Mouse (Mus musculus): Measurements from ENCODE around the gene Hivep3. TPM values are rescaled to one million over a fixed set of nuclear protein-coding genes. Genes with fewer than 3 reads are reported as not detected.

The Hivep3 gene
- polyA plus RNA-seq, 1 experiment from 2014 or later = 0.64 TPM

DNA sequence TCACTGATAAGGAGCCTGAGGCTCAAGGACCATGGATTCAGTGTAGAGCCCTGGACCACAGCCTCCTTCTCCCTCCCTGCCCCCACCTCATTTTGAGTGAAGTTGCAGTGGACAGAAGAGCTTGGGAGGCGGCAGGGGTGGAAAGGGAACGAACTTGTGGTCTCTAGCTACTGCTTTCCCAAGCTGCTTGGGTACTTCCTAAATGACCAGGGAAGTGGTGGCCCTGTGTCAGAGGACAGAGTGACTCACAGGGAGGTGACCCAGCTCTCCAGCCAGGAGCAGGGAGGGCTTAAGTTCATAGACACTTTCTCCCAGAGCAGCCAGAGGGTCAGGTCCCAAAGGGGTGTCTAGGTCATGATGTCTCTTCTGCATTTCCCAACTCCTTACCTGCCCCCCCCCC is 178.6 kb downstream of the Hivep3 start:
- no peaks in the 10 kb centered on the region for H3K9me3 ChIP-seq (replicated peaks)
- H3K4me1 ChIP-seq = peaks cover 13% of the 10 kb centered on the region
- H3K36me3 ChIP-seq = no peaks in the 10 kb centered on the region
- WGBS = 76% methylated on average over 2 of the region's 2 CpGs
- no peak overlapping the region for H3K27ac ChIP-seq (replicated peaks)
- no peak for DNase-seq (ENCODE audit: low spot score)
- H3K4me3 ChIP-seq = no peak overlapping the region
- no peaks in the 10 kb centered on the region for H3K27me3 ChIP-seq (ENCODE audit: low read depth, poor library complexity, severe bottlenecking)

DNA sequence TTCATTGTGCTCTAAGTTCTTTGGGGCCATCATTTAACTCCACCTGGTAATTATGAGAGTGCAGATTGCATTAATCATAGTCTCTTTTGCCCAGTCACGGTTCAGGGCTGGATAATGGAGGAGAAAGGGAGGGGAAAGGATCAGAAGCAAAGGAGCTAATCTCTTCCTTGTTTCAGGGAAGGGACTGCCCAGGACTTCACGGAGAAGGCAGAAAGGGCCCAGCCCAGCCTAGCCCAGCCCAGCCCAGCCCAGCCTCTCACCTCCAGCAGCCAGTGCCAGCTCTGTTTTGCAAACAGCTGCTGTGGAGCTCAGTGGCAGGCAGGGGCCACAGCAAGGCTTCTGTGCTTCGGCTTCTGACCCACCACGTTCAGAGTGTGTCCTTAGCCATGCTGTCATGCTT is 180.6 kb downstream of the Hivep3 start:
- DNase-seq (ENCODE audit: low spot score) = peak; percentile 31
- no peaks in the 10 kb centered on the region for H3K36me3 ChIP-seq
- peak overlapping the region; percentile 55 for H3K27ac ChIP-seq (replicated peaks)
- 22% methylated on average over 4 of the region's 4 CpGs for WGBS
- H3K4me3 ChIP-seq = no peak overlapping the region
- H3K9me3 ChIP-seq (replicated peaks) = no peaks in the 10 kb centered on the region
- no peaks in the 10 kb centered on the region for H3K27me3 ChIP-seq (ENCODE audit: low read depth, poor library complexity, severe bottlenecking)
- H3K4me1 ChIP-seq = peaks cover 13% of the 10 kb centered on the region

DNA sequence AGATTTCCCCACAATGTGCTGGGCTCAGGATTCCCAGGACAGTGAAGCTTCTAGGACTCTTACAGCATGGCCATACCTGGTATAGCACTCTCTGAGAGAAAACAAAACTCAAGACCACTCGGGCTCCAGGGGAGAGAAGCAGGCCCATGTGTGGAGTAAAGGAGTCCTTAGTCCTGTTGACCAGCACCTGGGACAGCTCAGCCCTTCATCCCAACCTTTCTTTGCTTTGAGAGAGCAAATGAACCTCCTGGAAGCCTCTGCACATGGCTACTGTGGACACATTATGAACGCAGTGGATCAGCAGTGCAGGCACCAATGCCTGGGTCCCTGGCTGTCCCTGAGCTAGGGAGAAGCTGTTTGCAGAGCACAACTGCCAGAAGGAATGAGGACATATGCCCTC is 181.5 kb downstream of the Hivep3 start:
- Histone ChIP-seq H3K27ac (replicated peaks) (0 out of 2 replicates have a peak overlapping the region, but pooled peaks have one; percentile 55), H3K9me3 (replicated peaks) (no peaks in the 10 kb centered on the region), H3K36me3 (no peaks in the 10 kb centered on the region), H3K27me3 (ENCODE audit: low read depth, poor library complexity, severe bottlenecking) (no peaks in the 10 kb centered on the region), H3K4me3 (no peak overlapping the region), H3K4me1 (peaks cover 13% of the 10 kb centered on the region)
- 86% methylated on average over 2 of the region's 2 CpGs for WGBS
- no peak for DNase-seq (ENCODE audit: low spot score)

DNA sequence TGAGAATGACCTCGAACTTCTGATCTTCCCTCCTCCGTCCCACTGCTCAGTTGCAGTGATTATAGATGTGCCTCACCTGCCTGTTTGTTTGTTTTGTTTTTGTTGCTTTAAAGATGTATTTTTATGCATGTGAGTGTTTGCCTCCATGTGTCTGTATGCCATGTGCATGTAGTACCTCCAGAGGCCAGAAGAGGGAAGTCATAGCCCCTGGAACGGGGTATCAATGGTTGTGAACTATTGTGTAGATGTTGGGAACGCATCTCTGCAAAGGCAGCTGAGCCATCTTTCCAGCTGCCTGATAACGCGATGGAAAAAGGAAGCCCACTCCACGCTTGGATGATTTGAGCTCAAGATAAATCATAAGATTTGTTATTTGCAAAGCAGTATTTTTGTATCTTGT is 183.9 kb downstream of the Hivep3 start:
- no peaks in the 10 kb centered on the region for H3K27me3 ChIP-seq (ENCODE audit: low read depth, poor library complexity, severe bottlenecking)
- peaks cover 13% of the 10 kb centered on the region for H3K4me1 ChIP-seq
- H3K4me3 ChIP-seq = no peak overlapping the region
- 77% methylated on average over 7 of the region's 7 CpGs for WGBS
- H3K27ac ChIP-seq (replicated peaks) = no peak overlapping the region
- no peaks in the 10 kb centered on the region for H3K36me3 ChIP-seq
- peak; percentile 29 for DNase-seq (ENCODE audit: low spot score)
- H3K9me3 ChIP-seq (replicated peaks) = no peaks in the 10 kb centered on the region

- no peaks in the 10 kb centered on the region for H3K27me3 ChIP-seq (ENCODE audit: low read depth, poor library complexity, severe bottlenecking)
- no peaks in the 10 kb centered on the region for H3K36me3 ChIP-seq
- WGBS = 77% methylated on average over 5 of the region's 5 CpGs
- H3K9me3 ChIP-seq (replicated peaks) = peaks cover 11% of the 10 kb centered on the region; the same call in 1 of the 2 replicates
- peaks cover 7% of the 10 kb centered on the region for H3K4me1 ChIP-seq
- no peak overlapping the region for H3K27ac ChIP-seq (replicated peaks)
- no peak overlapping the region for H3K4me3 ChIP-seq
- no peak for DNase-seq (ENCODE audit: low spot score)
These were observed 185.8 kb downstream of the Hivep3 start for GRCm38 (mm10) chr4:119919349-119919748.

- no peak for DNase-seq (ENCODE audit: low spot score)
- H3K9me3 ChIP-seq (replicated peaks) = peaks cover 13% of the 10 kb centered on the region; the same call in 1 of the 2 replicates
- H3K4me3 ChIP-seq = no peak overlapping the region
- no peak overlapping the region for H3K27ac ChIP-seq (replicated peaks)
- no peaks in the 10 kb centered on the region for H3K36me3 ChIP-seq
- H3K27me3 ChIP-seq (ENCODE audit: low read depth, poor library complexity, severe bottlenecking) = no peaks in the 10 kb centered on the region
- WGBS = 88% methylated on average over 12 of the region's 12 CpGs
- H3K4me1 ChIP-seq = no peaks in the 10 kb centered on the region
These were observed 187.6 kb downstream of the Hivep3 start for GRCm38 (mm10) chr4:119921022-119921717.

GRCm38 (mm10) chr4:119921723-119922266 is 188.2 kb downstream of the Hivep3 start:
- DNase-seq (ENCODE audit: low spot score) = no peak
- Histone ChIP-seq H3K4me1 (no peaks in the 10 kb centered on the region), H3K27me3 (ENCODE audit: low read depth, poor library complexity, severe bottlenecking) (no peaks in the 10 kb centered on the region), H3K27ac (replicated peaks) (no peak overlapping the region), H3K4me3 (no peak overlapping the region), H3K36me3 (no peaks in the 10 kb centered on the region), H3K9me3 (replicated peaks) (peaks cover 13% of the 10 kb centered on the region; the same call in 1 of the 2 replicates)
- WGBS = 87% methylated on average over 8 of the region's 8 CpGs

GRCm38 (mm10) chr4:119922945-119923344 is 189.4 kb downstream of the Hivep3 start:
- H3K27ac ChIP-seq (replicated peaks) = no peak overlapping the region
- WGBS = 92% methylated on average over 8 of the region's 8 CpGs
- H3K4me3 ChIP-seq = no peak overlapping the region

GRCm38 (mm10) chr4:119923410-119923809 is 189.8 kb downstream of the Hivep3 start:
- Histone ChIP-seq H3K36me3 (no peaks in the 10 kb centered on the region), H3K4me1 (no peaks in the 10 kb centered on the region), H3K27me3 (ENCODE audit: low read depth, poor library complexity, severe bottlenecking) (no peaks in the 10 kb centered on the region), H3K27ac (replicated peaks) (no peak overlapping the region), H3K9me3 (replicated peaks) (peaks cover 13% of the 10 kb centered on the region; the same call in 1 of the 2 replicates), H3K4me3 (no peak overlapping the region)
- no peak for DNase-seq (ENCODE audit: low spot score)
- 84% methylated on average over 3 of the region's 3 CpGs for WGBS

More at GRCm38 (mm10) chr4:119922945-119923344, 189.4 kb downstream of the Hivep3 start:
- DNase-seq (ENCODE audit: low spot score) = no peak
- no peaks in the 10 kb centered on the region for H3K27me3 ChIP-seq (ENCODE audit: low read depth, poor library complexity, severe bottlenecking)
- H3K36me3 ChIP-seq = no peaks in the 10 kb centered on the region
- H3K4me1 ChIP-seq = no peaks in the 10 kb centered on the region
- H3K9me3 ChIP-seq (replicated peaks) = peaks cover 13% of the 10 kb centered on the region; the same call in 1 of the 2 replicates

- Histone ChIP-seq H3K27me3 (ENCODE audit: low read depth, poor library complexity, severe bottlenecking) (no peaks in the 10 kb centered on the region), H3K9me3 (replicated peaks) (peaks cover 13% of the 10 kb centered on the region; the same call in 1 of the 2 replicates), H3K4me1 (no peaks in the 10 kb centered on the region)
These were observed 191.5 kb downstream of the Hivep3 start for GRCm38 (mm10) chr4:119925052-119925451.

DNA sequence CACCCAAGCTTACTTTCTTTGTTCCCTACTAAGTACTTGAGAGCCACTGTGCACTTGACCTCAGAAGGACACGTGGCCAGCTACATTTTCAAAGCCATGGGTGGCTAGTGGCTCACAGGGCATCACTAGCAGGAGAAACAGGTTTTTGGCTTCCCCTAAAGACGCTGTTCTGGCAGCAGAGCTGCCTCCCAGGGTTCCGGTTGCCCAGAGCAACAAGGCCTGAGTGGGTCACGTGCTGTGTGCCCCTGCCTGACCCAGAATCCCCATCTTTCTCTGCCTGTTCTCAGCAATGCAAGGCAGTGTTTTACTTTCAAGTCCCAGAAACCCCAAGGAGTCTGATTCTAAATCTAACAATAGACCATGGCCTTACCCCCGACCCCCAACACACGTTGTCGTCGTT is 198.3 kb downstream of the Hivep3 start:
- peak overlapping the region; percentile 74 for H3K27ac ChIP-seq (replicated peaks)
- WGBS = 45% methylated on average over 8 of the region's 8 CpGs
- no peaks in the 10 kb centered on the region for H3K9me3 ChIP-seq (replicated peaks)

More at GRCm38 (mm10) chr4:119925052-119925451, 191.5 kb downstream of the Hivep3 start:
- H3K4me3 ChIP-seq = no peak overlapping the region
- DNase-seq (ENCODE audit: low spot score) = no peak
- H3K27ac ChIP-seq (replicated peaks) = no peak overlapping the region
- no peaks in the 10 kb centered on the region for H3K36me3 ChIP-seq

GRCm38 (mm10) chr4:119932549-119933257 is 199.1 kb downstream of the Hivep3 start:
- H3K27ac ChIP-seq (replicated peaks) = peak overlapping the region; percentile 74
- peaks cover 25% of the 10 kb centered on the region for H3K4me1 ChIP-seq
- H3K9me3 ChIP-seq (replicated peaks) = no peaks in the 10 kb centered on the region
- H3K36me3 ChIP-seq = no peaks in the 10 kb centered on the region
- DNase-seq (ENCODE audit: low spot score) = peak; percentile 17
- WGBS = 70% methylated on average over 13 of the region's 13 CpGs
- H3K4me3 ChIP-seq = no peak overlapping the region
- H3K27me3 ChIP-seq (ENCODE audit: low read depth, poor library complexity, severe bottlenecking) = no peaks in the 10 kb centered on the region

More for the DNA sequence above, 198.3 kb downstream of the Hivep3 start:
- no peaks in the 10 kb centered on the region for H3K36me3 ChIP-seq
- H3K27me3 ChIP-seq (ENCODE audit: low read depth, poor library complexity, severe bottlenecking) = no peaks in the 10 kb centered on the region
- H3K4me3 ChIP-seq = no peak overlapping the region
- H3K4me1 ChIP-seq = peaks cover 23% of the 10 kb centered on the region
- peak; percentile 62 for DNase-seq (ENCODE audit: low spot score)

DNA sequence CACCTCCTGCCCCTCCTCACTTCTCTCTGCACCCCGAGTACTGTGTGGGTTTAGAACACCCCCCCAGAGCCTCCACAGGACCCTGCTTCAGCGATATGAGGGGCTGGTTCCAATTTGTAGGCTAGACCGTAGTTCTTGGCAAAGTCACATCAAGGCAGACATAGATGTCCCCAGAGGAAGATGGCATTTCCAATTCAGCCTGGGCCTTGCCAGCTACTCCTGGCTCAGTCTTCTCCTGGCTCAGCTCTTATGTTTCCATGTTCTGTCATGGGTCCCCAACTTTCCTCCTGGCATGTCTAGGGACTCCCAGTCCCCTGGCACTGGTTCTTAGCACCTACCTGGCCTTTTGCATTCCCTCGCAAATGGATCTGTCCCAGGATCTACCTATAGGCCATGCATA is 201.3 kb downstream of the Hivep3 start:
- H3K4me1 ChIP-seq = peaks cover 29% of the 10 kb centered on the region
- H3K27me3 ChIP-seq (ENCODE audit: low read depth, poor library complexity, severe bottlenecking) = no peaks in the 10 kb centered on the region
- H3K27ac ChIP-seq (replicated peaks) = no peak overlapping the region
- no peaks in the 10 kb centered on the region for H3K9me3 ChIP-seq (replicated peaks)
- H3K4me3 ChIP-seq = no peak overlapping the region
- no peak for DNase-seq (ENCODE audit: low spot score)
- 91% methylated on average over 4 of the region's 4 CpGs for WGBS
- no peaks in the 10 kb centered on the region for H3K36me3 ChIP-seq

Data from midbrain, embryonic 10.5 days (tissue).